Mouse (Mus musculus) adrenal gland, adult 18-20 months (tissue): Measurements from ENCODE around the gene Dgkh. TPM values are rescaled to one million over a fixed set of nuclear protein-coding genes. Genes with fewer than 3 reads are reported as not detected.
"Not testable (repeated sequence)": the region's sequence is repeated elsewhere in the genome, so short reads cannot be mapped to it uniquely, and the experiment has no call there.

Source experiments
- DNase-seq, 2 experiments: peaks; one replicate each; pipeline ENCODE4 v3.0.0; 2021 to 2022; ENCODE audit warnings: low spot score in 2 of 2
- total RNA-seq, 2 experiments: library from RNA; stranded (reverse); gene quantifications; 1 replicate in 1 of 2; 2 replicates in 1 of 2; pipeline ENCODE4 v1.2.3; 2021

The Dgkh gene
- total RNA-seq, 2 experiments from 2014 or later, result 7.5 to 10.8 TPM

- DNase-seq, result not testable (repeated sequence)
Observed at GRCm38 (mm10) chr14:78723655-78724054, 8.9 kb downstream of the Dgkh start.

- DNase-seq, result no peak
Observed at GRCm38 (mm10) chr14:78722031-78722430, 10.5 kb downstream of the Dgkh start.

GRCm38 (mm10) chr14:78716035-78716434 lies 16.5 kb downstream of the Dgkh start:
- DNase-seq, result no peak

GRCm38 (mm10) chr14:78712565-78713148 lies 19.9 kb downstream of the Dgkh start:
- no peak for DNase-seq

GRCm38 (mm10) chr14:78710647-78711046 lies 21.9 kb downstream of the Dgkh start:
- DNase-seq, result no peak

- no peak for DNase-seq
Observed at GRCm38 (mm10) chr14:78705616-78706015, 27.0 kb downstream of the Dgkh start.

GRCm38 (mm10) chr14:78703989-78704388 lies 28.6 kb downstream of the Dgkh start:
- DNase-seq, result no peak

- no peak for DNase-seq
Observed at GRCm38 (mm10) chr14:78703361-78703760, 29.2 kb downstream of the Dgkh start.

- DNase-seq, result no peak
Observed at GRCm38 (mm10) chr14:78702048-78702447, 30.5 kb downstream of the Dgkh start.

GRCm38 (mm10) chr14:78701501-78701900 lies 31.1 kb downstream of the Dgkh start:
- DNase-seq, result no peak

- no peak for DNase-seq
Observed at GRCm38 (mm10) chr14:78701087-78701486, 31.5 kb downstream of the Dgkh start.

GRCm38 (mm10) chr14:78699634-78700033 lies 32.9 kb downstream of the Dgkh start:
- DNase-seq, result no peak

- no peak for DNase-seq
Observed at GRCm38 (mm10) chr14:78699196-78699595, 33.4 kb downstream of the Dgkh start.

- no peak for DNase-seq
Observed at GRCm38 (mm10) chr14:78694121-78694520, 38.5 kb downstream of the Dgkh start.

- DNase-seq, result no peak
Observed at GRCm38 (mm10) chr14:78692602-78693001, 40.0 kb downstream of the Dgkh start.

- DNase-seq, result no peak
Observed at GRCm38 (mm10) chr14:78691926-78692487, 40.6 kb downstream of the Dgkh start.

GRCm38 (mm10) chr14:78690883-78691282 lies 41.7 kb downstream of the Dgkh start:
- DNase-seq, result no peak

GRCm38 (mm10) chr14:78690387-78690786 lies 42.2 kb downstream of the Dgkh start:
- no peak for DNase-seq

GRCm38 (mm10) chr14:78689950-78690349 lies 42.6 kb downstream of the Dgkh start:
- DNase-seq, result no peak

- DNase-seq, result no peak
Observed at GRCm38 (mm10) chr14:78687716-78688115, 44.9 kb downstream of the Dgkh start.

GRCm38 (mm10) chr14:78686701-78687100 lies 45.9 kb downstream of the Dgkh start:
- no peak for DNase-seq

GRCm38 (mm10) chr14:78684171-78684570 lies 48.4 kb downstream of the Dgkh start:
- DNase-seq, result no peak

- DNase-seq, result no peak
Observed at GRCm38 (mm10) chr14:78678981-78679380, 53.6 kb downstream of the Dgkh start.
